Mouse (Mus musculus): ENCODE measurements at regions not wholly inside any gene's neighbourhood (a gene's known extent, or its start where the extent isn't known, plus 50 kb on each side); places are given as distances from the start of the nearest gene placed in this dataset.

- Histone ChIP-seq H3K4me3 (ENCODE audit: insufficient read depth, low read depth, low read length) (no peak overlapping the region), H3K4me1 (ENCODE audit: control insufficient read depth, insufficient read depth, insufficient read length, low read length) (peaks cover 6% of the 10 kb centered on the region; the same call in 1 of the 2 replicates), H3K27ac (replicated peaks; ENCODE audit: low read depth, low read length) (no peak overlapping the region)
These were observed 348.9 kb upstream of the Slc24a5 start for GRCm38 (mm10) chr2:124718985-124719384.

GRCm38 (mm10) chr2:124719820-124720478 lies 348.0 kb upstream of the Slc24a5 start:
- Histone ChIP-seq H3K27ac (replicated peaks; ENCODE audit: low read depth, low read length) (no peak overlapping the region), H3K4me3 (ENCODE audit: insufficient read depth, low read depth, low read length) (no peak overlapping the region)

GRCm38 (mm10) chr2:124720593-124721445 lies 347.1 kb upstream of the Slc24a5 start:
- H3K4me1 ChIP-seq (ENCODE audit: control insufficient read depth, insufficient read depth, insufficient read length, low read length): peaks cover 6% of the 10 kb centered on the region; the same call in 1 of the 2 replicates
- H3K27ac ChIP-seq (replicated peaks; ENCODE audit: low read depth, low read length): no peak overlapping the region
- no peak overlapping the region for H3K4me3 ChIP-seq (ENCODE audit: insufficient read depth, low read depth, low read length)

More at GRCm38 (mm10) chr2:124719820-124720478, 348.0 kb upstream of the Slc24a5 start:
- peaks cover 6% of the 10 kb centered on the region; the same call in 1 of the 2 replicates for H3K4me1 ChIP-seq (ENCODE audit: control insufficient read depth, insufficient read depth, insufficient read length, low read length)

GRCm38 (mm10) chr2:124724171-124724570 lies 343.8 kb upstream of the Slc24a5 start:
- Histone ChIP-seq H3K4me1 (ENCODE audit: control insufficient read depth, insufficient read depth, insufficient read length, low read length) (peaks cover 6% of the 10 kb centered on the region; the same call in 1 of the 2 replicates), H3K4me3 (ENCODE audit: insufficient read depth, low read depth, low read length) (no peak overlapping the region), H3K27ac (replicated peaks; ENCODE audit: low read depth, low read length) (no peak overlapping the region)

- no peak overlapping the region for H3K4me3 ChIP-seq (ENCODE audit: insufficient read depth, low read depth, low read length)
These were observed 343.0 kb upstream of the Slc24a5 start for GRCm38 (mm10) chr2:124724827-124725480.

GRCm38 (mm10) chr2:124727979-124728378 lies 339.9 kb upstream of the Slc24a5 start:
- Histone ChIP-seq H3K27ac (replicated peaks; ENCODE audit: low read depth, low read length) (no peak overlapping the region), H3K4me1 (ENCODE audit: control insufficient read depth, insufficient read depth, insufficient read length, low read length) (no peaks in the 10 kb centered on the region), H3K4me3 (ENCODE audit: insufficient read depth, low read depth, low read length) (no peak overlapping the region)

More at GRCm38 (mm10) chr2:124724827-124725480, 343.0 kb upstream of the Slc24a5 start:
- Histone ChIP-seq H3K4me1 (ENCODE audit: control insufficient read depth, insufficient read depth, insufficient read length, low read length) (peaks cover 3% of the 10 kb centered on the region; the same call in 1 of the 2 replicates), H3K27ac (replicated peaks; ENCODE audit: low read depth, low read length) (no peak overlapping the region)

GRCm38 (mm10) chr2:124732593-124732992 lies 335.3 kb upstream of the Slc24a5 start:
- H3K4me3 ChIP-seq (ENCODE audit: insufficient read depth, low read depth, low read length): no peak overlapping the region
- H3K4me1 ChIP-seq (ENCODE audit: control insufficient read depth, insufficient read depth, insufficient read length, low read length): no peaks in the 10 kb centered on the region
- no peak overlapping the region for H3K27ac ChIP-seq (replicated peaks; ENCODE audit: low read depth, low read length)

- Histone ChIP-seq H3K27ac (replicated peaks; ENCODE audit: low read depth, low read length) (peak overlapping the region; percentile 74), H3K4me3 (ENCODE audit: insufficient read depth, low read depth, low read length) (no peak overlapping the region), H3K4me1 (ENCODE audit: control insufficient read depth, insufficient read depth, insufficient read length, low read length) (peaks cover 8% of the 10 kb centered on the region)
These were observed 327.1 kb upstream of the Slc24a5 start for GRCm38 (mm10) chr2:124740848-124741247.

GRCm38 (mm10) chr2:124742964-124743363 lies 325.0 kb upstream of the Slc24a5 start:
- Histone ChIP-seq H3K4me3 (ENCODE audit: insufficient read depth, low read depth, low read length) (no peak overlapping the region), H3K4me1 (ENCODE audit: control insufficient read depth, insufficient read depth, insufficient read length, low read length) (peaks cover 8% of the 10 kb centered on the region), H3K27ac (replicated peaks; ENCODE audit: low read depth, low read length) (no peak overlapping the region)

- Histone ChIP-seq H3K4me3 (ENCODE audit: insufficient read depth, low read depth, low read length) (no peak overlapping the region), H3K27ac (replicated peaks; ENCODE audit: low read depth, low read length) (no peak overlapping the region), H3K4me1 (ENCODE audit: control insufficient read depth, insufficient read depth, insufficient read length, low read length) (peaks cover 4% of the 10 kb centered on the region)
These were observed 322.9 kb upstream of the Slc24a5 start for GRCm38 (mm10) chr2:124745045-124745444.

GRCm38 (mm10) chr2:124747119-124747518 lies 320.8 kb upstream of the Slc24a5 start:
- H3K27ac ChIP-seq (replicated peaks; ENCODE audit: low read depth, low read length): no peak overlapping the region
- H3K4me1 ChIP-seq (ENCODE audit: control insufficient read depth, insufficient read depth, insufficient read length, low read length): no peaks in the 10 kb centered on the region; the same call in 1 of the 2 replicates

GRCm38 (mm10) chr2:124747627-124748026 lies 320.3 kb upstream of the Slc24a5 start:
- H3K4me3 ChIP-seq (ENCODE audit: insufficient read depth, low read depth, low read length): no peak overlapping the region
- no peak overlapping the region for H3K27ac ChIP-seq (replicated peaks; ENCODE audit: low read depth, low read length)

More at GRCm38 (mm10) chr2:124747119-124747518, 320.8 kb upstream of the Slc24a5 start:
- H3K4me3 ChIP-seq (ENCODE audit: insufficient read depth, low read depth, low read length): no peak overlapping the region

GRCm38 (mm10) chr2:124751832-124752231 lies 316.1 kb upstream of the Slc24a5 start:
- H3K4me3 ChIP-seq (ENCODE audit: insufficient read depth, low read depth, low read length): no peak overlapping the region
- H3K4me1 ChIP-seq (ENCODE audit: control insufficient read depth, insufficient read depth, insufficient read length, low read length): no peaks in the 10 kb centered on the region
- H3K27ac ChIP-seq (replicated peaks; ENCODE audit: low read depth, low read length): no peak overlapping the region

More at GRCm38 (mm10) chr2:124747627-124748026, 320.3 kb upstream of the Slc24a5 start:
- H3K4me1 ChIP-seq (ENCODE audit: control insufficient read depth, insufficient read depth, insufficient read length, low read length): no peaks in the 10 kb centered on the region; the same call in 1 of the 2 replicates

- Histone ChIP-seq H3K27ac (replicated peaks; ENCODE audit: low read depth, low read length) (no peak overlapping the region), H3K4me3 (ENCODE audit: insufficient read depth, low read depth, low read length) (no peak overlapping the region), H3K4me1 (ENCODE audit: control insufficient read depth, insufficient read depth, insufficient read length, low read length) (no peaks in the 10 kb centered on the region)
These were observed 314.2 kb upstream of the Slc24a5 start for GRCm38 (mm10) chr2:124753717-124754116.

- Histone ChIP-seq H3K27ac (replicated peaks; ENCODE audit: low read depth, low read length) (no peak overlapping the region), H3K4me1 (ENCODE audit: control insufficient read depth, insufficient read depth, insufficient read length, low read length) (no peaks in the 10 kb centered on the region), H3K4me3 (ENCODE audit: insufficient read depth, low read depth, low read length) (no peak overlapping the region)
These were observed 312.7 kb upstream of the Slc24a5 start for GRCm38 (mm10) chr2:124755244-124755643.

Measured in brown adipose tissue, adult 24 weeks (tissue).